Mouse (Mus musculus): Measurements from ENCODE around the gene Ttc30a2.

Gene Ttc30a2

DNA sequence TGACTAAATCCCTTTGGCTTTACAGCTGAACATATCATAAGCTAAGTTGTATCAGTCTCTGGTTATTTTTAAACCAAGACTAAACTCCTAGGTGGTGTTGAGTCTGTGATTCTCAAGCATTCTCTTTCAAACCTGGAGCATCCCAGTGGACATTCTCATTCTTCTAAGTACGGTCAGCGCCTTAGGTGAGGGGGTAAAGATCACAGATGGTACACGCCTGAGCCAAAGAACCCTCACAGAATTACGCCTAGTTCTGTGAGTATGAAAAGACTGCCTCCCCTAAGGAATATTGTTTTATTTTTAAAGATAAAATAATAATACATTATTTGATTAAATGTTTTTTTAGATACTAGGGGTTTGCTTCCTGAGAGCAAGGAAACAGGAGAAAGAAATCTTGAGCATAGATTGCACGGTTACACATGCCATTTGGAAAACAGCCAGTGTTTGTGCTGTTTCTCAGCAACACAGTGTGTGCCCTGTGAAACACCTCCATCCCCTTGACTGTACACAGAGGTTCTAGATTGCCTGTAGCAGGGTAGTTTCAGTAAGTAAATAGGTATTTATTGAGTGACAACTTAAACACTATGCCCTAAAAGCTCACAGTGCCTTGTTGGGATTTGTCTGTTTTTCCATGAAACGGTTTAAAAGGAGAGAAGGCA lies 48.1 kb downstream of the Ttc30a2 start:
- DNase-seq (ENCODE audit: low spot score in 2 of 2) = no peak

DNA sequence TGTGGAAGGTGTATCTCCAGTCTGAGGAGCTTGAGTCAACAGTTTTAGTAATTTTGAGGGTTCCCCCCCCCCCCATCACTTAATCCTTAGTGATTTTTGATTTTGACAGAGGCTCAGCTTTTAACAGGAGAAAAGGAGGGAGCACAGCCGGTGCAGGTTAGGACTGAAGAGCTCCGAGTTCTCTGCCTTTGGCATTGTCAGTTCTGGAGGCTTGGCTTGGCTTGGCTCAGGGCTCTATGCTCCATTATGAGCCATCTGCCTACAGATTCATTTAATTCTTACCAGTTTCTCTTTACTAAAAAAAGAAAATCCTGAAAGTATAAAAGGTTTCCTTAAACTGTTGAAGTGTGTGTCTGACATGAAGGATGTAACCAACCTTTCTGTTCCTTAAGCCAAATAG lies 48.8 kb downstream of the Ttc30a2 start:
- no peak for DNase-seq (ENCODE audit: low spot score in 2 of 2)

DNA sequence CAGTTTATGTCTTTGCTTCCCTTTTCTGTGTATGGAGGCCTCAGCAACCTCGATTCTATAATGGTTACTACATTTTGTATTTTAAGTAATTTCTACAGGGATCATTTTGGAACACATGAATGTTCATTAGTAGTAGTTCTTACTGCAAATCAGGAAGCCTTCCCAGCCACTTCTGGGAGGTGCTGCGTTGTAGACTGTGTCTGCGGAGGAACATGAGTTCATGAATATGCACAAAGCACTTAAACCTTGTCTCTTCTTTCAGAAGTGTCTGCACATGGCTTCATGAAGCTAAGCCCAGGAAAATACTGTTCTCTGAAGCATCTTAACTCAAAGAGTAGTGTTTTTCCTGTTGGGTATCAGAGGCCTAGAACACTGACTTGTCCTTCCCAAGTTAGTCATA lies 50.0 kb downstream of the Ttc30a2 start:
- no peak for DNase-seq (ENCODE audit: low spot score in 2 of 2)

DNA sequence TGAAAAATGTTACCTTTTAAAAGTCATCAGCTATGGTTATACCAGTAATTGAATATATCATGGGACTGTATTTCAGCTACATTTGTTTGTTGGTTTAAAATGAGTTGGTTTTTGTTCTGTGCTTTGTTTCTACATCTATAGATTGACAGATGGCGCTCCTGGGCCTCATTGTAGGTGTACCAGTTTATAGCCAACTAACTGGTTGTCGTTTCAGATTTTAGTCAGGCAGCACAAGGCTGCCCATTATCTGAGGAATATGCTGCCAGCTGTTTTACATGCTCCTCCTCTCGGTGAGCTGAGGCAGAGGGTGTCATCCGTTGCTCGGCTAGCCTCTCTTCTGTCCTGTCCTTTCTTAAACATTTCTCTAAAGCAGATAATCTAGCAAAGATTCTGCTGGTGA lies 51.9 kb downstream of the Ttc30a2 start:
- no peak for DNase-seq (ENCODE audit: low spot score in 2 of 2)

Data from spleen, postnatal 4 days (tissue).